Mouse (Mus musculus) right cerebral cortex, adult 18-20 months (tissue): ENCODE measurements around the gene Sbsn.
"Not testable (repeated sequence)": the region's sequence is repeated elsewhere in the genome, so short reads cannot be mapped to it uniquely, and the experiment has no call there.

Experiments used
- DNase-seq: peaks from one replicate; pipeline ENCODE4 v3.0.0; 2022; ENCODE audit warnings: mixed read lengths

Gene Sbsn

DNA sequence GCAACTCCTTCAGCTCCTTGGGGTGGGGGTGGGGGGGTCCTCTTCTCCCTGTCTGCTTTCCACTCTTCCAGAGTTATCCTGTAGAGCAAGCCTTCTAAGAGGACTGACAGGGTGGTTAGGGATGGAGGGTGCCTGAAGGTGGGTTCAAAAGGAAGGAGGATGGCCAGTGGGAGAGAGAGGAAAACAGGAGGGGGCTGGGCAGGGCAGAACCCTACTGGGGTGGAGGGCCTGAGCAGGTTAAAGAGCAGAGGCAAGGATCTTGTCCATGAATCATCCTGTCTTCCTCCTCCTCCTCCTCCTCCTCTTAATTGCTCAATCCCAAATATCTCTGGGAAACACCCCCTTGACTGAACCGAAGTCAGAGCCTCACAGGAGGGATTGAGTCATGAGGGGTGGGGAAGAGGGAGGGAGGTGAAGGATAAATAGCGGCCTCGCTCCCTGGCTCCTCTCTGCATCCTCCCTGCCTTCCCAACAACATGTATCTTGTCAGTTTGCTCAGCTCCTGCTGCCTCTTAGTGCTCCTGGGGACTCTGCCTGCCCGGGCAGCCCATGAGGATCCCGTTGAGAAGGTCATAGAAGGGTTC is at the start of gene Sbsn:
Sbsn (plus strand) TSS at position 386 of the 584 bp plus-strand sequence.
- no peak for DNase-seq

GRCm38 (mm10) chr7:30706214-30706882 is 44.9 kb upstream of the Sbsn start:
- DNase-seq, result no peak

GRCm38 (mm10) chr7:30707441-30707840 is 43.8 kb upstream of the Sbsn start:
- DNase-seq, result no peak

GRCm38 (mm10) chr7:30711942-30712341 is 39.3 kb upstream of the Sbsn start, which contains the start of gene Atp4a:
Atp4a (plus strand) TSS chr7:30712209.
- no peak for DNase-seq

DNA sequence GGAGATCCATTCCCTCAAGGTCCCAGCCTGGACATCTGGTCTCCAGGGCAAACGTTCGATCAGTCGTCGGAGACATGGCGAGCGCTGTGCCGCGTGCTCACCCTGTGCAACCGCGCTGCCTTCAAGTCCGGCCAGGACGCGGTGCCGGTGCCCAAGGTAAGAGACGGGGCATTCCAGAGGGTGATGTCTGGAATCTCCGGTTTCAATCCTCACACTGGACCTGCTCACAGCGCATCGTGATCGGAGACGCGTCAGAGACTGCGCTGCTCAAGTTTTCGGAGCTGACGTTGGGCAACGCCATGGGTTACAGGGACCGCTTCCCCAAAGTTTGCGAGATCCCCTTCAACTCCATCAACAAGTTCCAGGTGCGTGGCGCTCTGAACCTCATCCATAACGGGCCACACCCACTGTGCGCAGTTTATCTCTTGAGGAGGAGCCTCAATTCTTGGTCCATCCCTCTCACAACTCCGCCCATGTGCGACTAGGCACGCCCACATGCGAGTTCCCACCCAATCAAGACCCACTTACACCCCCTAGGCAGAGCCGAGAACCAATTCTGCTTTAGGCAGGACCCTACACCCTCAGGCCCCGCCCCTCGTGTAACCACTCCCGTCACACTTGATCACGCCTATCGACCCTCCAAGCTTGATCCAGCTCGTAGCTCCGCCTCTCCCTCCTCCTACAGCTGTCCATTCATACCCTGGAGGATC is 34.1 kb upstream of the Sbsn start:
- DNase-seq, result peak; percentile 62

DNA sequence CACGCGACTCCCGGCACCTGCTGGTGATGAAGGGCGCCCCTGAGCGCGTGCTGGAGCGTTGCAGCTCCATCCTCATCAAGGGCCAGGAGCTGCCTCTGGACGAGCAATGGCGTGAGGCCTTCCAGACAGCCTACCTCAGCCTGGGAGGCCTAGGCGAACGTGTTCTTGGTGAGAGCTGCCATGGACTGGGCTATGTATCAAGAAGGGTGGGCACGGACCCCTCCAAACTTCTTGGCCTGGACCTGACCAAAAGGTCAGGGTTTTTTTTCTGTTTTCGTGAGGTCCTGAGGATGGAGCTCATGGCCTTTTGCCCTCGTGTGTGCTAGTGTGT is 33.6 kb upstream of the Sbsn start:
- no peak for DNase-seq

DNA sequence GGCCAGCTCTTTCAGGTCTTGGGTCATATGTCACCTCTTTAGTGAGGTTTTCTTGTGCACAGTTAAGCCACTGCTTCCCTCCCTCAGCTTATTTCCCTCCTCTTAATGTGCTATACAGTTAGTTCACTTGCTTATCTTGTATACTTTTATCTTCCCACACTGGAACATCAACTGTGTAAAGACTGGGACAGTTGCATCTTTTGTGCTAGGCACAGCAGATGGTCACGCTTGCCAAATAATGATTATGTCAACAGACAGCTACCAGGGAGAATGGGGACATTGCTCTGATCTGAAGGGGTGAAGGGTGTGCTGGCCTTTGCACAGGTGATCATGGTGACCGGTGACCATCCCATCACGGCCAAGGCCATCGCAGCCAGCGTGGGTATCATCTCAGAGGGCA is 31.6 kb upstream of the Sbsn start:
- DNase-seq, result no peak

DNA sequence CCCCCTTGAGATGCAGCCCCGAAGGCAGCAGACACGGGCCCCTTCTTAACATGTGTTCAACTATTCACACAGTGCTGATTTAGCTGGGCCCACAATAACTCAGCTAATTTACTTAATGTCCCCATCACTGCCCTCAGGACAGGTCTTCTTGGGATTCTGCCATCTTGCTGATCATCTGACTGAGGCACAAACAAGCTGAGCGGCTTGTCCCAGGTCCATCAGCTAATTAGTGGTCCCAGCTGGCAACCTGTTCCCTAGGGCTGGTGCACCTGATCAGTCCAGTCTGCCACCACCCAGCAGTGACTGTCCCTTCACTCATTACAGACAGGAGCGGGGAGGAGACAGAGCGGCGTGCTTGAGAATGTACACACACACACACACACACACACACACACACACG is 30.0 kb upstream of the Sbsn start:
- no peak for DNase-seq

DNA sequence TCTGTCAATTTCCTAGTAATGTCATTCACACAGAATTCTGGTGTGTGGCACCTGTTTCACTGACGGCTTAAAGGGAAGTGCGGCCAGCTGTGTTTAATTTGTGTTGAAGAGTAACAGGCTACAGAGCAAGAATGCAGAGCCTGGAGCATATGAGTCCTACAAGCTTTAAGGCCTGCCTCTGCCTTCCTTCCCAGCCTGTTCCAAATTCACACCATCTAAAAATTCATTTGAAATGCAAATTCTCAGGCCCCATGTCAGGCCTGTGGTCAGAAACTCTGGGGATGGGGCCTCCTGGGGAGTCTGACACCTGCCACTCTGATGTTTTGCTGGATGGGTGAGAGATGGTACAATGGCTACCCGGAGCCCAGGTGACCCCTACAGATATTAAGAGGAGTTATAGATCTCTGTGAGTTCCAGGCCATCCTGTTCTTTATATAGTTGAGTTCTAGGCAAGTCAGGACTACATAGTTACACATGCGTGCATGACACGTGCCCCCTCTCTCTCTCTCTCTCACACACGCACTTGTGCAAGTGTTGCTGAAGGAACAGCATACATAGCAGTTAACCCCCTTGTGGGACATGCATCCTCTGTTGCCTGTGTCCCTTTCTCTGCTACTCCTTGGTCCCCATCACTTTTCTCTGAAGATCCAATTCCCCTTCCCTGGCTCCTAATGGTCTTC is 27.9 kb upstream of the Sbsn start:
- no peak for DNase-seq

DNA sequence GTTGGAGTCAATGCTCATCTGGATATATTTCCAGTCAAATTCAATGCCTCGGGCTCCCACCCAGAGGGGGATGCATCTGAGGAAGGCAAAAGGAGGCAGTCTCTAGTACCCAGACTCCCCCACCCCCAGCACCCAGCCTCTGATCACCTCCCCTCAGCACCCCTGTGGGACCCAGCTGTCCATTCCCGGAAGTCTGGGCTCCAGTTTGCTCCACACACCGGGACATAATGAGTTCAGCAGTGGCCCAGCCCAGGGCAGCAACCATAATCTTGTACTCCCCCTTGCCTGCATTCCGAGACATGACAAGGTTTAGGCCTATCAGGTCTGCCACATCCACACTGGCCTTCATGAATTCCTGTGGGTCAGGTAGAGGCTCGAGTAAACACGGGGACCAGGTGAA is 23.1 kb upstream of the Sbsn start:
- DNase-seq, result no peak

GRCm38 (mm10) chr7:30728739-30729395 is 22.4 kb upstream of the Sbsn start:
- no peak for DNase-seq

DNA sequence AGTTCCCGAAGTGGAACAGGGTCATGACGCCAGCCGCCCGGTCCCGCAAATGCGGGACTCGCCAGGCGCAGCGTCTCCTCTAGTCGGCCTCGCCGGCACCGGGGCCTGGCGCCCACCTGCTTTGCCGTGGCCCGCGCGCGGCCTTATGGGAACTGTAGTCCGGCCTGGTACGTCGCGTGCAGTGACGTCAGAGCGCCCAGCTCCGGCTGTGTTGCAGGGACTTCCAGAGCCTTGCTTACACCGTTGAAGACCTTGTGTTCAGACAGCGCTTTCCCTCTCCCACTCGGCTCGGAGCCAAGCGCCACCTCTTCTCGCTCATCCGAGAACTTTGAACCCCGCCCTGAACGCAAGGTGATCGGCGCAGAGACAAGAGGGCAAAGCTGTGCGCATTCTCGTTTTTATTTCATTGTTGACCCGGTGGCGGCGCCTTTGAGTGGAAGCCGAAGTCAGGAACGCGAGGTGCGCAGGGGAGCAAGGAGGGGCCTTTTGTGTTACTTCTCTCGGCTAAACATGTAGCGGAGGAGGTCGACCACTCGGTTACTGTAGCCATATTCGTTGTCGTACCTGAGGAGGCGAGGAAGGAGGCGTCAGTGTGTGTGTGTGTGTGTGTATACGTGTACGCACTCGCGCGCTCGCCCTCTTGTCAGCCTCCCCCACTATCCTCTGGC is 21.7 kb upstream of the Sbsn start, which contains the start of gene Tmem147:
Tmem147 (minus strand) TSS at position 145 of the 668 bp plus-strand sequence.
- peak; percentile 96 for DNase-seq

- not testable (repeated sequence) for DNase-seq
Measured at GRCm38 (mm10) chr7:30730064-30730722, 21.1 kb upstream of the Sbsn start.

DNA sequence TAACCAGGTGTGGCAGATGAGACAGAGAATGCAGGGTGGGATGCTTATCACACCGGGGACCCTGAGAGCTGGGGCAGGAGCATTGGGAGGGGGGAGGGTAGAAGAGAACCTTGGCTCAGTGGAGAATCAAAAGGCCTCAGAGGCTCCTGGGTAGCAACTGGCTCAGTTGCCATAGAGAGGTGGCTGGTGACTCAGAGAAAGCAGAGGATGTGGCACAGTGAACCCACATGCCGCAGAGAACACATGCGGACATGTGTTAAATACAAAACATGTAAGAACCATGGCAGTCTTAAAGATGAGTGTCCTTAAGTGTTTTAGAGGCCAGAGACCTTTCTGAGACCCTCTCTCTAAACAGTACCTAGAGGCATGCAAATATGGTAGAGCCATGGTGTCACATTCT is 15.1 kb upstream of the Sbsn start:
- no peak for DNase-seq

DNA sequence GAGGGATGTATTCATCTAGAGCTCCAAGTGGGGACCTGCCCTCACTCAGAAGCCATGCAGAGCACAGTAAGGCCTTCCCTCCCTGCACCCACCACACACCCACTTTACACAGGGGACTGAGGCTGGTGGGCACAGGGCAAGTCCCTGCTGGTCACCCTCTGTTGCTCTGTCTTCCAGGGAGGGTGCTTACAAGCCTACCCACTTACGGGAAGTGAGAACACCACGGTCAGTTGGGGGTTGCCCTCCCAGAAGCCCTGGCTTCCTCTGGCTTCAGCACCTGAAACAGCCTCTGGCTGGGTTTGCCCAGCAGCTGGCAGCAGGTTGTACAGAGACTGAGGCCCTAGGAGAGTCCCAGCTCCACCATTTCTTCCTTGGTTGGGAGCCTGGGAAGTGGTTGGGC is 8.7 kb upstream of the Sbsn start:
- DNase-seq, result not testable (repeated sequence)

DNA sequence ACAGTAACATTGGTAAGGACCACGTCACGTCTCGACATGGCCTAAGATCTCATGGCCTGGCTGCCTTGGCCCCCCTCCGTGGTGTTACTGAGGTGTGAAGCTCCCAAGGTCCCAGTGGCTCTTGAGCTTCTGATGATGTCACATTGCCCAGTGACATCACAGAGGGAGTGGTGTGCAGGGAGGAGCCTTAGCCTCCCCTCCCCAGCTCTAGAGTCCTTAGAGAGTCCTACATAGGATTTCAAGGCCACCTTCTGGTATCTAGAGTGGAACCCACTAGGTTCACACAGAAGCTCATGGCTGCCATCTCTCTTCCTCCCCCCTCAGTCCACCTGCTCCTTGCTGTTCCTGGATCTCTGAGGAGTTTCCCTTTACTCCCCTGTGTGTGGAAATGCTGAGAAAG is 7.7 kb upstream of the Sbsn start, which contains the start of gene Gapdhs:
Gapdhs (minus strand) TSS at position 65 of the 400 bp plus-strand sequence.
- not testable (repeated sequence) for DNase-seq

GRCm38 (mm10) chr7:30744022-30744598 is 7.2 kb upstream of the Sbsn start:
- no peak for DNase-seq

GRCm38 (mm10) chr7:30747525-30748204 is 3.6 kb upstream of the Sbsn start:
- no peak for DNase-seq

DNA sequence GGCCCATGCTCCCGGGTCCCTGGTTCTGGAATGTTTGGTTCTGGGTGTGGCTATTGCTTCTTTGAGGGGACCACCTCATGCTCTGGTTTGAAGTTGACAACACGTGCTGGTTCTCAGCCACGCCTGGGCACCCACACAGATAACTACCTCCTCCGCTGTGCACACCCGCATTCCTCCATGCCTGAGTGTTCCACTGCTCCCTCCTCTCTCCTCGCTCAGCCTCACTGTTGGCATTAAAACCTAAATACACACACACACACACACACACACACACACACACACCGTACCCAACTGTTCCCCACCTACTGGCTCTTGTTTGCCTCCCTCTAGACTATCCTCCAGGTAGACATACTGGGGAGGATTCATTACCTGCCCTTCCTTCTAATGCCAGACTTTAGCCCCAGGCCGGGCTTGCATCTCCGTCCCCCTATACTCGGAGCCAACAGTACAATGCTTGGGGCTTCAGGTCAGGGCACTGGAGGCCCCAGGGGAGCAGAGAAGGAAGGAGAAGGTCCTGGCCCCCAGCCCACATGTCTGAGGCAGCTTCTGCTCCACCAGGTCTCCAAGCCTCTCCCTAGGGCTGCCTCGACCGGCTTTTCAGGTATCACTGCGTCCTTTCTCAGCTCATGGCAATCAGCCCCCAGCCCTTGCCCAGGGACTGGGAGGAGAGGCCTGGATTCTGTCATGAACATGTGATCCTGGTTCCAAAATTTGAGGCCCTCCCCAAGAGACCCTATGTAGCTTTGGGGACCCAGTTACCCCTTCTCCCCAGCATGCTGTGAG is 1.3 kb upstream of the Sbsn start:
- no peak for DNase-seq

DNA sequence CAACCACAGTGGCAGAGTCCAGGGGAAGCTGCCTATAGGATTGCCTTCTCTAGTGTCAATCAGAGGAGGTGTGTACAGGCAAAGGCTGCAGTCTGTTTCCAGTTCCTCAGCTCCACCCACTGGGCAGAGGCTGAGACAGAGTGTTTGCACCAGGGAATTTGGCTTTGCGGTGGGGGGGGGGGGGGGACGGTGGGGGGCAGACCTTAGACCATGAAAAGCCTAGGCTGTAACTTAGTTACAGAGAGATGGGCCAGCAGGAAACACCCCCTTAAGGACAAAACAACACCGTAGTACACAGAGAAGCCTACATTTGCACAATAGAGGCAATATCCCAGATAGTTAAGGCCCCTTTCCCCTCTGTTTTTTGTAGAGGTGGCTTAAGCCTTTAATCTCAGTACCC is 5.7 kb downstream of the Sbsn start:
- no peak for DNase-seq
